Mouse (Mus musculus) embryonic facial prominence, embryonic 14.5 days (tissue): ENCODE measurements around the gene Dnajc14. TPM values are rescaled to one million over a fixed set of nuclear protein-coding genes. Genes with fewer than 3 reads are reported as not detected.

Experiments used
- ATAC-seq: fragments of 200-750 bp; cut with Nextera tagmentation; 2 replicates; pipeline ENCODE4 v1.8.0; 2017; ENCODE audit warnings: low read depth, moderate number of reproducible peaks, moderate TSS enrichment
- DNase-seq: peaks from one replicate; pipeline ENCODE4 v3.0.0-alpha.2; 2015; ENCODE audit warnings: low spot score
- H3K27ac ChIP-seq: fragments of 300-500 bp; sonication (generic); replicated peaks from 2 replicates; pipeline ENCODE4 v1.5.1; 2014; ENCODE audit warnings: low read depth, mild to moderate bottlenecking, low read length, moderate library complexity
- H3K27me3 ChIP-seq: fragments of 300-500 bp; sonication (generic); replicated peaks from 2 replicates; pipeline ENCODE4 v1.6.1; 2014; ENCODE audit warnings: low read length; ENCODE audit not compliant: control insufficient read depth, insufficient read depth
- H3K36me3 ChIP-seq: fragments of 300-500 bp; sonication (generic); 2 replicates; pipeline ENCODE4 v1.6.1; 2014; ENCODE audit warnings: low read length, mixed read lengths; ENCODE audit not compliant: control insufficient read depth, insufficient read depth
- H3K4me1 ChIP-seq: fragments of 300-500 bp; sonication (generic); 2 replicates; pipeline ENCODE4 v1.6.1; 2014; ENCODE audit warnings: antibody characterized with exemption, low read length; ENCODE audit not compliant: control insufficient read depth, insufficient read depth
- H3K4me2 ChIP-seq: fragments of 300-500 bp; sonication (generic); 2 replicates; pipeline ENCODE4 v1.6.1; 2014; ENCODE audit warnings: low read depth, mild to moderate bottlenecking, low read length, moderate library complexity, mixed read lengths
- H3K4me3 ChIP-seq: fragments of 300-500 bp; sonication (generic); 2 replicates; pipeline ENCODE4 v1.5.1; 2014; ENCODE audit warnings: low read depth, mild to moderate bottlenecking, low read length
- H3K9ac ChIP-seq: fragments of 300-500 bp; sonication (generic); 2 replicates; pipeline ENCODE4 v1.6.1; 2014; ENCODE audit warnings: low read depth, mild to moderate bottlenecking, low read length, moderate library complexity, mixed read lengths
- H3K9me3 ChIP-seq: fragments of 300-500 bp; sonication (generic); 2 replicates; pipeline ENCODE4 v1.6.1; 2016; ENCODE audit warnings: low read length; ENCODE audit not compliant: control insufficient read depth
- WGBS: fragments of 180-500 bp; shearing (Covaris S2); extraction: QIAGEN DNeasy Blood & Tissue Kit; methylation state at CpG from one replicate; pipeline ENCODE4 v1.1.7; 2014; 5-methylcytosine and 5-hydroxymethylcytosine counted together
- polyA plus RNA-seq: library from polyadenylated mRNA; unstranded; fragments of >200 nt; fragmentation: Nextera tagmentation; extraction: Ambion mirVana; gene quantifications from 2 replicates; pipeline ENCODE4 v1.2.1, GENCODE M21; 2014

Gene Dnajc14
- polyA plus RNA-seq, 1 experiment from 2014 or later: 42.7 TPM

DNA sequence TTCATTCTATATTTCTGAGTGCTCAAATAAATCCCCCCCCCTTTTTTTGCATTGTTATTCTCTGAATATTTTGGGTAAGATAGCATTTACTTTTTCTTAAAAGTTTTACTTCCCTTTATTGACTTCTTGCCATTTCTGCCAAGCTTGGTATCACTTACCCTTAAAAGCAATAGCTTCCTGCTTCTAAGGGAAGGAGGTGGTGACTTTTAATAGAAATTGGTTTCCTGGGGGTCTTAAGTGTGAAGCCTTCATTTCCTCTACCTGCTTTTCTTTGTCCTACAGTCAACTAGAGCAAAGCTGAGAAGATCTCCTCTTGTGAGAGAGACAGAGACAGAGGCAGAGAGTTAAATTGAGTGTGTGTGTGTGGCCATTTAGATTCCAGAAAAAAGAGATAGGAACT is 57.3 kb downstream of the Dnajc14 start:
- H3K9me3 ChIP-seq: no peaks in the 10 kb centered on the region
- H3K9ac ChIP-seq: no peak overlapping the region
- no peak for DNase-seq
- no peak overlapping the region for H3K4me2 ChIP-seq
- no peaks in the 10 kb centered on the region for H3K27me3 ChIP-seq
- no peaks in the 10 kb centered on the region for H3K4me1 ChIP-seq
- H3K36me3 ChIP-seq: peaks cover 53% of the 10 kb centered on the region
- no peak overlapping the region for H3K27ac ChIP-seq
- ATAC-seq: no peak
- H3K4me3 ChIP-seq: no peak overlapping the region

DNA sequence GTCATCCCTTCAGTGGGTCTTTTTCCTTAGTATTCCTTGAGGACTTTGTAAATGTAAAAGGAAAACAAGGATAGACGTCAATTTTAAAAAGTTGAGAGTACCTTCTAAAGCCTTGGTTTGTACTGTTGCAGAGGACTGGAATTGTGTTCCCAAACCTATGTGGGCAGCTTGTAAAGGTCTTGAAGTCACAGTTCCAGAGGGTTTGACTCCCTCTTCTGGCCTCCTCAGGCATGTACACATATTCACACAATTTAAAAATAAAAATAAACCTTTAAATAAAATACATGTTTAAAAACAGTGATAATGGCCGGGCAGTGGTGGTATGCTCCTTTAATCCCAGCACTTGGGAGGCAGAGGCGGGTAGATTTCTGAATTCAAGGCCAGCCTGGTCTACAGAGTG is 62.2 kb downstream of the Dnajc14 start:
- Histone ChIP-seq H3K9me3 (no peaks in the 10 kb centered on the region), H3K9ac (no peak overlapping the region), H3K4me3 (no peak overlapping the region), H3K4me1 (no peaks in the 10 kb centered on the region), H3K36me3 (peaks cover 43% of the 10 kb centered on the region), H3K27me3 (no peaks in the 10 kb centered on the region), H3K4me2 (no peak overlapping the region), H3K27ac (no peak overlapping the region)
- no peak for DNase-seq
- 84% methylated on average over 3 of the region's 3 CpGs for WGBS
- ATAC-seq: no peak

DNA sequence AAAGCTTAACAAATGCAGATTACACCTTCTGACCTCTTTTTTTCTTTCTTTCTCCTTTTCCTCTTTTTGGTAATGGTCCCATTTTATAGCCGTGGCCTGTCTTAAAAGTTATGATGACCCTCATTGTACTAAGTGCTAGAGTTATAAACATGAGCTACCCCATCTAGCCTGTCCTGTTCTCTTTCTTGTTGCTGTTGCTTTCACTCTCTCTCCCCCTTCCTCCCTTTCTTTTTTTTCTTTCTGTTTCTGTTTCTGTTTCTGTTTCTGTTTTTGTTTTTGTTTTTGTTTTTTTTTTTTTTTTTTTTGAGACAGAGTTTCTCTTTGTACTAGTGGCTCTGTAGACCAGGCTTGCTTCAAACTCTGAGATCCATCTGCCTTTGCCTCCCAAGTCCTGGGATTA is 62.7 kb downstream of the Dnajc14 start:
- Histone ChIP-seq H3K9me3 (no peaks in the 10 kb centered on the region), H3K9ac (no peak overlapping the region), H3K27ac (no peak overlapping the region), H3K27me3 (no peaks in the 10 kb centered on the region), H3K4me3 (no peak overlapping the region), H3K4me1 (no peaks in the 10 kb centered on the region), H3K4me2 (no peak overlapping the region), H3K36me3 (peaks cover 43% of the 10 kb centered on the region)
- ATAC-seq (no peak), DNase-seq (no peak)
- 89% methylated on average over 1 of the region's 1 CpGs for WGBS

Other genes with a start within 250 kb of the Dnajc14 start
- 187 and 202 TPM in 2 replicates for gene Pa2g4, start 238.1 kb upstream of the Dnajc14 start, polyA plus RNA-seq
- gene Erbb3, start 214.4 kb upstream of the Dnajc14 start, polyA plus RNA-seq: 22.5 and 22.7 TPM in 2 replicates
- 1,114 and 1,162 TPM in 2 replicates for gene Rps26, start 177.3 kb upstream of the Dnajc14 start, polyA plus RNA-seq
- gene Ikzf4, start 158.1 kb upstream of the Dnajc14 start, polyA plus RNA-seq: 2.2 and 4.0 TPM in 2 replicates
- gene Suox, start 130.0 kb upstream of the Dnajc14 start, polyA plus RNA-seq: 11.1 and 14.4 TPM in 2 replicates
- 74.7 and 75.4 TPM in 2 replicates for gene Rab5b, start 107.8 kb upstream of the Dnajc14 start, polyA plus RNA-seq
- 14.0 and 14.6 TPM in 2 replicates for gene Pmel, start 99.9 kb upstream of the Dnajc14 start, polyA plus RNA-seq
- 99.2 and 105 TPM in 2 replicates for gene Cdk2, start 99.0 kb upstream of the Dnajc14 start, polyA plus RNA-seq
- gene Dgka, start 59.2 kb upstream of the Dnajc14 start, polyA plus RNA-seq: 16.7 and 17.0 TPM in 2 replicates
- 27.1 and 34.7 TPM in 2 replicates for gene Pym1, start 56.2 kb upstream of the Dnajc14 start, polyA plus RNA-seq
- gene Mmp19, start 13.2 kb upstream of the Dnajc14 start, polyA plus RNA-seq: 1.4 and 1.8 TPM in 2 replicates
- 13.7 and 14.9 TPM in 2 replicates for gene Tmem198b, start 308 bp downstream of the Dnajc14 start, polyA plus RNA-seq
- 185 and 194 TPM in 2 replicates for gene Sarnp, start 13.3 kb downstream of the Dnajc14 start, polyA plus RNA-seq
- gene Ormdl2, start 17.6 kb downstream of the Dnajc14 start, polyA plus RNA-seq: 49.0 and 49.5 TPM in 2 replicates
- gene Gdf11, start 87.7 kb downstream of the Dnajc14 start, polyA plus RNA-seq: 4.7 and 5.0 TPM in 2 replicates
- gene Cd63, start 96.9 kb downstream of the Dnajc14 start, polyA plus RNA-seq: 916 and 959 TPM in 2 replicates
- gene Rdh5, start 118.8 kb downstream of the Dnajc14 start, polyA plus RNA-seq: 15.5 and 16.0 TPM in 2 replicates
- gene Bloc1s1, start 120.0 kb downstream of the Dnajc14 start, polyA plus RNA-seq: 242 and 248 TPM in 2 replicates
- gene Itga7, start 129.8 kb downstream of the Dnajc14 start, polyA plus RNA-seq: 23.5 and 30.2 TPM in 2 replicates
- gene Mettl7b, start 156.9 kb downstream of the Dnajc14 start, polyA plus RNA-seq: not detected in 2 replicates
- not detected in 2 replicates for gene Olfr9, start 185.4 kb downstream of the Dnajc14 start, polyA plus RNA-seq
- not detected in 2 replicates for gene Olfr763, start 206.7 kb downstream of the Dnajc14 start, polyA plus RNA-seq
- not detected in 2 replicates for gene Olfr764-ps1, start 235.8 kb downstream of the Dnajc14 start, polyA plus RNA-seq
- not detected in 2 replicates for gene Olfr765, start 245.9 kb downstream of the Dnajc14 start, polyA plus RNA-seq